Mouse (Mus musculus) MEL (cell line): ENCODE measurements around the gene Sp2. TPM values are rescaled to one million over a fixed set of nuclear protein-coding genes. Genes with fewer than 3 reads are reported as not detected.

Experiments
- DNase-seq: peaks from one replicate; pipeline ENCODE4 v3.0.0; 2011; ENCODE audit warnings: low read depth, low spot score
- H3K27ac ChIP-seq: 2 replicates; pipeline ENCODE4 v1.5.1; 2012; ENCODE audit warnings: low read depth, mild to moderate bottlenecking, control low read depth, low read length, moderate library complexity; ENCODE audit not compliant: control insufficient read depth
- H3K27me3 ChIP-seq, 2 experiments: fragments of 150-350 bp in 1 of 2; sonication (generic) in 1 of 2; 2 replicates each; pipeline ENCODE4 v1.6.1; 2012; ENCODE audit warnings: low read length in 2 of 2, mild to moderate bottlenecking in 2 of 2, improper control_type of control experiment in 1 of 2, moderate library complexity in 1 of 2; ENCODE audit not compliant: insufficient read depth in 2 of 2, control insufficient read depth in 1 of 2
- H3K36me3 ChIP-seq, 2 experiments: 2 replicates each; pipeline ENCODE4 v1.6.1; 2012 to 2014; ENCODE audit warnings: low read length in 2 of 2, improper control_type of control experiment in 1 of 2, inconsistent platforms in 1 of 2, mild to moderate bottlenecking in 1 of 2; ENCODE audit not compliant: insufficient read depth in 2 of 2, control insufficient read depth in 1 of 2
- H3K4me1 ChIP-seq, 2 experiments: fragments of 150-350 bp in 1 of 2; sonication (generic) in 1 of 2; 2 replicates each; pipeline ENCODE4 v1.6.1; 2012; ENCODE audit warnings: low read length in 2 of 2, improper control_type of control experiment in 1 of 2, mild to moderate bottlenecking in 1 of 2; ENCODE audit not compliant: insufficient read depth in 2 of 2, control insufficient read depth in 1 of 2
- H3K4me3 ChIP-seq, 2 experiments: fragments of 150-350 bp in 1 of 2; sonication (generic) in 1 of 2; 2 replicates each; pipeline ENCODE4 v1.5.1; 2012; ENCODE audit warnings: low read depth in 2 of 2, low read length in 2 of 2, mild to moderate bottlenecking in 2 of 2, moderate library complexity in 2 of 2, control low read depth in 1 of 2, improper control_type of control experiment in 1 of 2; ENCODE audit not compliant: control insufficient read depth in 1 of 2, insufficient read depth in 1 of 2
- H3K79me2 ChIP-seq: 2 replicates; pipeline ENCODE4 v1.6.1; 2012; ENCODE audit warnings: mild to moderate bottlenecking, low read length, moderate library complexity; ENCODE audit not compliant: control insufficient read depth, poor library complexity, insufficient read depth
- H3K9ac ChIP-seq: 2 replicates; pipeline ENCODE4 v1.6.1; 2012; ENCODE audit warnings: low read depth, mild to moderate bottlenecking, control low read depth, low read length, moderate library complexity; ENCODE audit not compliant: control insufficient read depth, poor library complexity, severe bottlenecking
- H3K9me3 ChIP-seq: fragments of 150-350 bp; sonication (generic); replicated peaks from 2 replicates; pipeline ENCODE4 v1.6.1; 2012; ENCODE audit warnings: mild to moderate bottlenecking, low read length, improper control_type of control experiment, moderate library complexity; ENCODE audit not compliant: insufficient read depth
- BHLHE40 ChIP-seq: IDR thresholded peaks from 2 replicates; pipeline ENCODE4 v1.6.1; 2012; ENCODE audit warnings: low read depth, mild to moderate bottlenecking, inconsistent platforms, low read length, improper control_type of control experiment, borderline replicate concordance
- CHD1 ChIP-seq: IDR thresholded peaks from 2 replicates; pipeline ENCODE4 v1.6.1; 2012; ENCODE audit warnings: low read depth, mild to moderate bottlenecking, inconsistent platforms, low read length, improper control_type of control experiment
- CHD2 ChIP-seq: IDR thresholded peaks from 2 replicates; pipeline ENCODE4 v1.6.1; 2011; ENCODE audit warnings: low read length, improper control_type of control experiment
- E2F4 ChIP-seq: IDR thresholded peaks from 2 replicates; pipeline ENCODE4 v1.6.1; 2011; ENCODE audit warnings: low read depth, low read length, improper control_type of control experiment, borderline replicate concordance
- ELF1 ChIP-seq: IDR thresholded peaks from 2 replicates; pipeline ENCODE4 v1.6.1; 2014; ENCODE audit warnings: low read depth, mild to moderate bottlenecking, inconsistent platforms, low read length, improper control_type of control experiment, moderate library complexity
- EP300 ChIP-seq, 2 experiments: IDR thresholded peaks; 2 replicates each; pipeline ENCODE4 v1.6.1; 2011; ENCODE audit warnings: improper control_type of control experiment in 2 of 2, low read length in 2 of 2, low read depth in 1 of 2, mild to moderate bottlenecking in 1 of 2
- ETS1 ChIP-seq: IDR thresholded peaks from 2 replicates; pipeline ENCODE4 v1.6.1; 2012; ENCODE audit warnings: low read depth, mild to moderate bottlenecking, inconsistent platforms, low read length, improper control_type of control experiment, moderate library complexity
- HCFC1 ChIP-seq: IDR thresholded peaks from 2 replicates; pipeline ENCODE4 v1.6.1; 2012; ENCODE audit warnings: low read depth, mild to moderate bottlenecking, inconsistent platforms, low read length, improper control_type of control experiment, moderate library complexity
- JUND ChIP-seq: IDR thresholded peaks from 2 replicates; pipeline ENCODE4 v1.6.1; 2011; ENCODE audit warnings: low read depth, mild to moderate bottlenecking, improper control_type of control experiment, low read length
- MAFK ChIP-seq: IDR thresholded peaks from 2 replicates; pipeline ENCODE4 v1.6.1; 2011; ENCODE audit warnings: low read depth, mild to moderate bottlenecking, low read length, improper control_type of control experiment, borderline replicate concordance
- MAX ChIP-seq: IDR thresholded peaks from 2 replicates; pipeline ENCODE4 v1.6.1; 2011; ENCODE audit warnings: low read length, improper control_type of control experiment
- MAZ ChIP-seq: IDR thresholded peaks from 2 replicates; pipeline ENCODE4 v1.6.1; 2012; ENCODE audit warnings: low read depth, mild to moderate bottlenecking, inconsistent platforms, low read length, improper control_type of control experiment
- MYB ChIP-seq: IDR thresholded peaks from 2 replicates; pipeline ENCODE4 v1.6.1; 2011; ENCODE audit warnings: mild to moderate bottlenecking, low read depth, low read length, improper control_type of control experiment
- NRF1 ChIP-seq: IDR thresholded peaks from 2 replicates; pipeline ENCODE4 v1.6.1; 2014; ENCODE audit warnings: low read depth, mild to moderate bottlenecking, inconsistent platforms, low read length, improper control_type of control experiment, moderate library complexity; ENCODE audit not compliant: poor library complexity, insufficient read depth, severe bottlenecking
- POLR2A ChIP-seq, 2 experiments: IDR thresholded peaks; 2 replicates each; pipeline ENCODE4 v1.6.1; 2011 to 2012; ENCODE audit warnings: low read length in 2 of 2, mild to moderate bottlenecking in 2 of 2, control low read depth in 1 of 2, improper control_type of control experiment in 1 of 2, low read depth in 1 of 2, moderate library complexity in 1 of 2; ENCODE audit not compliant: control insufficient read depth in 1 of 2, insufficient read depth in 1 of 2, poor library complexity in 1 of 2
- POLR2AphosphoS2 ChIP-seq: IDR thresholded peaks from 2 replicates; pipeline ENCODE4 v1.6.1; 2011; ENCODE audit warnings: low read length, improper control_type of control experiment
- POLR2AphosphoS5 ChIP-seq: IDR thresholded peaks from 2 replicates; pipeline ENCODE4 v1.6.1; 2012; ENCODE audit warnings: low read depth, borderline replicate concordance, mild to moderate bottlenecking, inconsistent platforms, low read length, moderate library complexity, mixed read lengths
- RCOR1 ChIP-seq: IDR thresholded peaks from 2 replicates; pipeline ENCODE4 v1.6.1; 2012; ENCODE audit warnings: low read depth, mild to moderate bottlenecking, inconsistent platforms, low read length, improper control_type of control experiment
- SIN3A ChIP-seq: IDR thresholded peaks from 2 replicates; pipeline ENCODE4 v1.6.1; 2012; ENCODE audit warnings: low read length, improper control_type of control experiment, inconsistent platforms
- SMC3 ChIP-seq: IDR thresholded peaks from 2 replicates; pipeline ENCODE4 v1.6.1; 2011; ENCODE audit warnings: low read depth, low read length, improper control_type of control experiment
- TAL1 ChIP-seq: IDR thresholded peaks from 2 replicates; pipeline ENCODE4 v1.6.1; 2012; ENCODE audit warnings: mild to moderate bottlenecking, inconsistent platforms, low read length, moderate library complexity, mixed read lengths
- TBP ChIP-seq: IDR thresholded peaks from 2 replicates; pipeline ENCODE4 v1.8.0; 2011; ENCODE audit warnings: low read depth, low read length, improper control_type of control experiment
- TCF12 ChIP-seq: IDR thresholded peaks from 2 replicates; pipeline ENCODE4 v1.6.1; 2014; ENCODE audit warnings: low read depth, mild to moderate bottlenecking, inconsistent platforms, low read length, improper control_type of control experiment, moderate library complexity
- UBTF ChIP-seq: IDR thresholded peaks from 2 replicates; pipeline ENCODE4 v1.6.1; 2012; ENCODE audit warnings: low read depth, mild to moderate bottlenecking, inconsistent platforms, low read length, improper control_type of control experiment, moderate library complexity, borderline replicate concordance; ENCODE audit not compliant: insufficient read depth
- USF1 ChIP-seq: IDR thresholded peaks from 2 replicates; pipeline ENCODE4 v1.6.1; 2014; ENCODE audit warnings: low read depth, mild to moderate bottlenecking, inconsistent platforms, low read length, improper control_type of control experiment, moderate library complexity
- USF2 ChIP-seq, 2 experiments: IDR thresholded peaks; 2 replicates each; pipeline ENCODE4 v1.6.1; 2011 to 2012; ENCODE audit warnings: improper control_type of control experiment in 2 of 2, low read length in 2 of 2, borderline replicate concordance in 1 of 2, inconsistent platforms in 1 of 2, low read depth in 1 of 2, mild to moderate bottlenecking in 1 of 2; ENCODE audit not compliant: insufficient read depth in 1 of 2
- ZC3H11A ChIP-seq: IDR thresholded peaks from 2 replicates; pipeline ENCODE4 v1.6.1; 2012; ENCODE audit warnings: low read depth, mild to moderate bottlenecking, inconsistent platforms, low read length, improper control_type of control experiment
- ZKSCAN1 ChIP-seq: IDR thresholded peaks from 2 replicates; pipeline ENCODE4 v1.6.1; 2012; ENCODE audit warnings: low read depth, mild to moderate bottlenecking, inconsistent platforms, low read length, improper control_type of control experiment, moderate library complexity
- ZNF384 ChIP-seq: IDR thresholded peaks from 2 replicates; pipeline ENCODE4 v1.6.1; 2012; ENCODE audit warnings: low read depth, mild to moderate bottlenecking, inconsistent platforms, low read length, improper control_type of control experiment
- polyA plus RNA-seq, 2 experiments: library from polyadenylated mRNA; stranded (reverse) in 1 of 2; unstranded in 1 of 2; fragments of >175 nt in 1 of 2; fragments of >200 nt in 1 of 2; gene quantifications; 2 replicates each; pipeline versions ENCODE4 v1.2.1 to v1.2.4; 2012; ENCODE audit warnings: low replicate concordance in 2 of 2, low read depth in 1 of 2; ENCODE audit not compliant: insufficient read length in 2 of 2, insufficient read depth in 1 of 2, missing spikeins in 1 of 2
- total RNA-seq: library from RNA; depleted of rRNA; stranded (reverse); fragments of 300-350 nt; gene quantifications from 2 replicates; pipeline ENCODE4 v1.2.3, GENCODE M21; 2012

Gene Sp2
- total and polyA plus RNA-seq, 3 experiments = 1.4 to 20.3 TPM; not detected in 1

DNA sequence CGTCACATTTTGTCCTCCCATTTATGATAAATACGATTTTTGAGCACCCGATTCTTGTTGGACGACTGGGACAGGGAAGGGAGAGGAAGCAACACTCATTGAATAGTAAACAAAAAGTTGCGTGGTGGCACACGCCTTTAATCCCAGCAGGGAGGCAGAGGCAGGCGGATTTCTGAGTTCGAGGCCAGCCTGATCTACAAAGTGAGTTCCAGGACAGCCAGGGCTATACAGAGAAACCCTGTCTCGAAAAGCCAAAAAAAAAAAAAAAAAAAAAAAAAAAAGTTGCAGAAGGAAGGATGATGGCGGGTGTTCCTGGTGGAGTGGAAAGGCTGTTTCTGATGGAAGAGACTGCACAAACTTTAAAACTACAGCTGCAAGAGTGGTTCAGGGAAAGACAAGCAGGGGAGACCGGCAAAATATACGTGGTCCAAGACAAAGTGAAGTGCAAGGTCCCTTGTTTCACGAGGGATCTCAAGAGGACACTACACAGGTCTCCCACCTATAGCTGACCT, 65.8 kb downstream of the Sp2 start:
- H3K27ac ChIP-seq = peak overlapping the region; percentile 81
- H3K79me2 ChIP-seq = peaks cover 4% of the 10 kb centered on the region
- H3K4me1 ChIP-seq = peaks cover 2 to 23% of the 10 kb centered on the region in 2 experiments; a peak in 3 of 4 replicates

DNA sequence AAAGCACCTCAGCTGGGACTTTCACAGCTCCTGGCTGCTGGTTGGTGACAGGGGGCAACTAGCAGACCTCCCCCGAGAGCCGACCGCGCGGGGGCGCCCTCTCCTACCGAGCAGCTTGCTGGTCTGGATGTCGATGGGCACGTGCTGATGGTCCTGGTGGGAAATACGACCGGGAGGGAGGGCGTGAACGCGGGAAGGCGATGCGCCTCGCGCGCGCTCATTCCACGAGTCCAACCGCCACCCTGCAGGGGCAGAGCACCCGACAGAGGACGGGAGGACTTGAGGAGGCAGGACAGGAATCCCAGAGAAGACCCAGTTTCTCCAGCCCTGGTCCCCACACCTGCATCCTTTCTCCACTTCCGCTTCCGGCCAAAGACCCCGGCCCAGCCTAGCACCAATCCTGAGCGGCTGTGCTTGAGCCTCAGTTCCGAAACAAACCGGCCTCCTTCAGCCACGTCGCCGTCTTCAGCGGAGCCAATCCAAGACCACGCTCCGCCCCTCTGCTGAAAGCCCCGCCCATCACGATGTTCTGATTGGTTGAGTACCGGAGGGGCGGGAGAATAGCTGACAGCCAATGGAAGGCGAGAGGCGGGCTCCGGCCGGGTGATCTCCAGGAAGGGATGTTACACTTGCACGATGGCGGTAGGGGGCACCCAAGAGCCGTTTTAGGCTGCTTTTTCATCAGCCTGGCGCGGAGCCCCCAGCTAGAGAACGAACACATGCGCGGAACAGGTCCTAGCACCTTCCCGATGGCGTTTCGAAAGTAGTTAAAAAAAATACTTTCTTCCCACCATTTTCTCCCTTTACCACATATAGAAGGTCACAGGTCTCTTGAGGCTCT, 66.5 kb downstream of the Sp2 start, which contains the start of gene Cdk5rap3:
Gene Cdk5rap3, minus strand, starts transcription at position 453 of the 841 bp plus-strand sequence.
- H3K27me3 ChIP-seq = no peaks in the 10 kb centered on the region
- DNase-seq = peak; percentile 100
- peaks cover 0 to 6% of the 10 kb centered on the region in 2 experiments; a peak in 2 of 4 replicates for H3K36me3 ChIP-seq
- peak within 1 kb of the TSS; percentile 64 to 70 for H3K4me3 ChIP-seq
- H3K9me3 ChIP-seq = no peaks in the 10 kb centered on the region
- peaks cover 2 to 23% of the 10 kb centered on the region in 2 experiments; a peak in 3 of 4 replicates for H3K4me1 ChIP-seq
- peak within 1 kb of the TSS; percentile 75 for H3K9ac ChIP-seq
- H3K27ac ChIP-seq = peak within 1 kb of the TSS; percentile 81
- peaks cover 4% of the 10 kb centered on the region for H3K79me2 ChIP-seq
- TF ChIP-seq UBTF (0 out of 2 replicates have a peak, but pooled peaks have one; percentile 50), SMC3 (peak; percentile 93), NRF1 (peak; percentile 69), CHD1 (0 out of 2 replicates have a peak, but pooled peaks have one; percentile 54), HCFC1 (peak; percentile 74), MAFK (no peak), MYB (no peak), TBP (peak; percentile 53), EP300 (IDR thresholded peaks at IDR 0.05; ENCODE audit: low read depth in 1 of 2, low read length in 2 of 2) (peak in 1 of 2 experiments; percentile 13; a peak in 1 of 4 replicates), MAZ (peak; percentile 81), USF1 (peak; percentile 81), POLR2AphosphoS5 (0 out of 2 replicates have a peak, but pooled peaks have one; percentile 42), TCF12 (0 out of 2 replicates have a peak, but pooled peaks have one; percentile 32), ELF1 (peak; percentile 93), USF2 (IDR thresholded peaks at IDR 0.05; ENCODE audit: borderline replicate concordance in 1 of 2, insufficient read depth in 1 of 2, low read depth in 1 of 2, low read length in 2 of 2) (no peak), POLR2A (IDR thresholded peaks at IDR 0.05; ENCODE audit: control insufficient read depth in 1 of 2, insufficient read depth in 1 of 2, low read depth in 1 of 2, low read length in 2 of 2, poor library complexity in 1 of 2) (peak; percentile 62 to 84), ZC3H11A (peak; percentile 83), POLR2AphosphoS2 (peak; percentile 79; the same call in 1 of the 2 replicates), E2F4 (peak; percentile 57; the same call in 1 of the 2 replicates), TAL1 (no peak), BHLHE40 (peak; percentile 96), SIN3A (peak; percentile 82)

More for the DNA sequence above, 65.8 kb downstream of the Sp2 start:
- H3K9ac ChIP-seq = peak overlapping the region; percentile 75
- peaks cover 0 to 6% of the 10 kb centered on the region in 2 experiments; a peak in 2 of 4 replicates for H3K36me3 ChIP-seq
- no peak for DNase-seq
- H3K4me3 ChIP-seq = peak overlapping the region; percentile 54 to 64
- TF ChIP-seq RCOR1 (no peak), UBTF (no peak), JUND (no peak), ETS1 (0 out of 2 replicates have a peak, but pooled peaks have one; percentile 3), ZC3H11A (no peak), MAX (peak; percentile 9; the same call in 1 of the 2 replicates), ZNF384 (peak; percentile 89), CHD1 (no peak), TCF12 (0 out of 2 replicates have a peak, but pooled peaks have one; percentile 4), SIN3A (no peak; the same call in 1 of the 2 replicates), EP300 (IDR thresholded peaks at IDR 0.05; ENCODE audit: low read depth in 1 of 2, low read length in 2 of 2) (no peak; a peak in 1 of 4 replicates), CHD2 (no peak), ZKSCAN1 (0 out of 2 replicates have a peak, but pooled peaks have one; percentile 30), MAZ (peak; percentile 20; the same call in 1 of the 2 replicates)
- TF ChIP-seq, all 39 proteins: peak for 6
- H3K27me3 ChIP-seq = no peaks in the 10 kb centered on the region
- H3K9me3 ChIP-seq = no peaks in the 10 kb centered on the region
